Comparison of ENCODE assay signal across 8 mouse cellular contexts in genomic region chr7:136825647-136826046, GRCm38 (mm10).
DNase-seq lines count a peak whose midpoint lies in the region; ATAC-seq lines count a peak whose summit lies in the region.
"Had no signal": no experiment of that assay in that cellular context is flagged by ENCODE, and none has a peak within 500 bp of the region (broad histone marks: within the 10 kb centered on the region; RNA-seq: fewer than 3 reads in every experiment).

No protein-coding gene starts in this region.

- WGBS in embryonic facial prominence, embryonic 13.5 days, result 14% methylated on average over 16 of the region's 16 CpGs
- 15% methylated on average over 16 of the region's 16 CpGs for WGBS in hindbrain, embryonic 12.5 days
- WGBS in midbrain, embryonic 16.5 days, result 12% methylated on average over 16 of the region's 16 CpGs

- peak overlapping the region; percentile 53 for H3K4me2 ChIP-seq in embryonic facial prominence, embryonic 13.5 days
- peak overlapping the region; percentile 44 for H3K4me2 ChIP-seq in hindbrain, embryonic 12.5 days (replicated peaks)
- peak overlapping the region; percentile 57 for H3K4me2 ChIP-seq in midbrain, embryonic 16.5 days (ENCODE audit: low read length)

- peak; percentile 11 to 15 for DNase-seq in kidney, postnatal 4 days
- no peak for DNase-seq in kidney, adult 11 months
- DNase-seq in spleen, adult 18-20 months, result no peak
- DNase-seq in urinary bladder, postnatal 25 days (ENCODE audit: low spot score), result no peak

- H3K9ac ChIP-seq in embryonic facial prominence, embryonic 13.5 days, result peak overlapping the region; percentile 44
- no peak overlapping the region for H3K9ac ChIP-seq in hindbrain, embryonic 12.5 days
- H3K9ac ChIP-seq in midbrain, embryonic 16.5 days (ENCODE audit: low read depth, low read length), result peak overlapping the region; percentile 53; the same call in 1 of the 2 replicates

- H3K9me3 ChIP-seq in embryonic facial prominence, embryonic 13.5 days, result no peaks in the 10 kb centered on the region
- H3K9me3 ChIP-seq in hindbrain, embryonic 12.5 days (replicated peaks), result no peaks in the 10 kb centered on the region
- no peaks in the 10 kb centered on the region for H3K9me3 ChIP-seq in midbrain, embryonic 16.5 days (replicated peaks; ENCODE audit: control insufficient read depth, low read length, poor library complexity, severe bottlenecking)

- peak overlapping the region; percentile 17 for H3K4me3 ChIP-seq in embryonic facial prominence, embryonic 13.5 days
- H3K4me3 ChIP-seq in hindbrain, embryonic 12.5 days, result 0 out of 2 replicates have a peak overlapping the region, but pooled peaks have one; percentile 8
- peak overlapping the region; percentile 28 for H3K4me3 ChIP-seq in midbrain, embryonic 16.5 days (ENCODE audit: low read depth, low read length)

- no peaks in the 10 kb centered on the region for H3K36me3 ChIP-seq in embryonic facial prominence, embryonic 13.5 days
- no peaks in the 10 kb centered on the region for H3K36me3 ChIP-seq in hindbrain, embryonic 12.5 days
- no peaks in the 10 kb centered on the region for H3K36me3 ChIP-seq in midbrain, embryonic 16.5 days (ENCODE audit: control insufficient read depth, insufficient read depth, low read length)

- H3K27ac ChIP-seq in embryonic facial prominence, embryonic 13.5 days, result no peak overlapping the region
- 0 out of 2 replicates have a peak overlapping the region, but pooled peaks have one; percentile 17 for H3K27ac ChIP-seq in hindbrain, embryonic 12.5 days
- no peak overlapping the region for H3K27ac ChIP-seq in midbrain, embryonic 16.5 days (ENCODE audit: low read length)

- peaks cover 5% of the 10 kb centered on the region for H3K27me3 ChIP-seq in embryonic facial prominence, embryonic 13.5 days
- H3K27me3 ChIP-seq in hindbrain, embryonic 12.5 days, result no peaks in the 10 kb centered on the region
- H3K27me3 ChIP-seq in midbrain, embryonic 16.5 days (ENCODE audit: control insufficient read depth, insufficient read depth, low read depth, low read length), result no peaks in the 10 kb centered on the region

- peaks cover 28% of the 10 kb centered on the region for H3K4me1 ChIP-seq in embryonic facial prominence, embryonic 13.5 days
- peaks cover 15% of the 10 kb centered on the region for H3K4me1 ChIP-seq in hindbrain, embryonic 12.5 days
- peaks cover 10% of the 10 kb centered on the region; the same call in 1 of the 2 replicates for H3K4me1 ChIP-seq in midbrain, embryonic 16.5 days (ENCODE audit: control insufficient read depth, insufficient read depth, low read length)

- ATAC-seq in embryonic facial prominence, embryonic 13.5 days (ENCODE audit: insufficient number of reproducible peaks, insufficient read depth, low FRiP score, low TSS enrichment, low read depth), result no peak
- ATAC-seq in hindbrain, embryonic 12.5 days (ENCODE audit: low FRiP score), result no peak
- ATAC-seq in midbrain, embryonic 16.5 days, result peak; percentile 60; the same call in 1 of the 2 replicates
- ATAC-seq: intestine, embryonic 16.5 days had no signal

Comparison
In these comparisons a context has a peak if more than half of its experiments do, and no peak if none do; other contexts are left out.
1. DNase-seq: peak in kidney, postnatal 4 days (2 of 2); none in kidney, adult 11 months (single experiment), spleen, adult 18-20 months (0 of 2) and urinary bladder, postnatal 25 days (single experiment).
2. Peak in every context shown above with its lines, with median percentiles within 50 percentile points of each other: H3K4me2 ChIP-seq and H3K4me3 ChIP-seq.